Mouse (Mus musculus): ENCODE data around the gene Nfatc4.

DNA sequence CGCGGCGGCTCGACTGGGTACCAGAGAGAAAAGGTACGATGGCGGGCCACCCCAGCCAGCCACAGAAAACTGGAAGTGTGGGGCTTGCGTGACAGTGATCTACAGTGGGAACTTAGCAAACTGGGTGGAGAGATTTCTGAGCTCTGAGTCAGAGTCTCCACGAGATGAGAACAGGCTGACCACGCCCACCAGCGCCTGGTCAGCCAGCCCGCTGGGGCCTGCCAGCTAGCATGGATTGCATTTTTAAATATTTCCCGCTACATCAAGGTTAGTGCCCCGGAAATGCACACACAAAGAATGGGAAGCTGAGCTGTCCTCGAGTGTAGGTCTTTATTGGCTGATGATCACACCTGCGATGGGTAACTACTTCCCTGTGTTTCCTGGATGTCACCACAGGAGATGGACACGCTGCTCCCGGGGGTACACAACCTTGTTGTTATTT is 7.6 kb upstream of the Nfatc4 start:
- TF ChIP-seq TAL1 (IDR thresholded peaks at IDR 0.05; ENCODE audit: low read length) (no peak), GATA1 (IDR thresholded peaks at IDR 0.05; ENCODE audit: low read length) (no peak)

All from erythroblast, embryonic 14.5 days (primary cell).